ENCODE assay signal across 15 mouse cellular contexts in genomic region chr6:140512427-140512826, GRCm38 (mm10).
A peak's percentile ranks its signal among the peaks of the same experiment; 100 is the strongest.
DNase-seq lines count a peak whose midpoint lies in the region; ATAC-seq and TF ChIP-seq lines count a peak whose summit lies in the region.
"Had no signal": no experiment of that assay in that cellular context is flagged by ENCODE, and none has a peak within 500 bp of the region (broad histone marks: within the 10 kb centered on the region; RNA-seq: fewer than 3 reads in every experiment).

No protein-coding gene starts in this region.

- ATAC-seq in Patski = peak; percentile 17
- ATAC-seq: forebrain, embryonic 15.5 days had no signal

- peaks cover 26% of the 10 kb centered on the region for H3K4me1 ChIP-seq in cerebellum, adult 2 months (ENCODE audit: control insufficient read depth, insufficient read depth, low read length)
- peaks cover 70% of the 10 kb centered on the region for H3K4me1 ChIP-seq in limb, embryonic 10.5 days

- no peaks in the 10 kb centered on the region for H3K36me3 ChIP-seq in limb, embryonic 10.5 days
- H3K36me3 ChIP-seq: forebrain, embryonic 15.5 days; liver, embryonic 15.5 days had no signal

- CTCF ChIA-PET in Patski (lab: Charles Lee) = no interaction called here

- no peak for TF ChIP-seq CTCF in cerebellum, adult 2 months (IDR thresholded peaks at IDR 0.05; ENCODE audit: borderline replicate concordance, insufficient read depth, low read depth, low read length)
- TF ChIP-seq CTCF in layer of hippocampus, adult 2 months (conservative IDR thresholded peaks at IDR 0.05) = no peak
- no peak for TF ChIP-seq CTCF in Patski (IDR thresholded peaks at IDR 0.05)

- WGBS in cerebellum, adult 2 months = 32% methylated on average over 8 of the region's 8 CpGs
- 76% methylated on average over 8 of the region's 8 CpGs for WGBS in limb, embryonic 10.5 days

- no peak for TF ChIP-seq POLR2A in cerebellum, adult 2 months (IDR thresholded peaks at IDR 0.05; ENCODE audit: borderline replicate concordance, insufficient read depth, low read length)

- in situ Hi-C loops in Patski (cut with MboI; ENCODE audit: low pct_unique_long_range_greater_than_20kb) = no loop called here

- no peaks in the 10 kb centered on the region for H3K9me3 ChIP-seq in limb, embryonic 10.5 days (replicated peaks)
- H3K9me3 ChIP-seq: forebrain, embryonic 15.5 days; liver, embryonic 15.5 days had no signal

- H3K27me3 ChIP-seq in cerebellum, adult 2 months (ENCODE audit: control insufficient read depth, insufficient read depth, low read length) = no peaks in the 10 kb centered on the region
- H3K27me3 ChIP-seq in Patski = no peaks in the 10 kb centered on the region
- no peaks in the 10 kb centered on the region for H3K27me3 ChIP-seq in limb, embryonic 10.5 days (ENCODE audit: low read depth, poor library complexity, severe bottlenecking)
- H3K27me3 ChIP-seq: forebrain, embryonic 15.5 days; liver, embryonic 15.5 days had no signal

- no peak overlapping the region for H3K4me3 ChIP-seq in cerebellum, adult 2 months (replicated peaks; ENCODE audit: insufficient read depth, low read depth, low read length)
- H3K4me3 ChIP-seq in layer of hippocampus, adult 2 months = no peak overlapping the region
- H3K4me3 ChIP-seq in limb, embryonic 10.5 days = no peak overlapping the region
- H3K4me3 ChIP-seq: forebrain, embryonic 15.5 days; liver, embryonic 15.5 days had no signal

- H3K27ac ChIP-seq in cerebellum, adult 2 months (ENCODE audit: insufficient read depth, low read length) = peak overlapping the region; percentile 49
- peak overlapping the region; percentile 19; the same call in 1 of the 2 replicates for H3K27ac ChIP-seq in layer of hippocampus, adult 2 months
- H3K27ac ChIP-seq in limb, embryonic 10.5 days = peak overlapping the region; percentile 39; the same call in 1 of the 2 replicates
- H3K27ac ChIP-seq: forebrain, embryonic 15.5 days; kidney, postnatal 0 days; liver, embryonic 15.5 days had no signal

- DNase-seq in cerebellum, adult 2 months = peak; percentile 38 to 53
- no peak for DNase-seq in cerebellum, postnatal 36 days
- DNase-seq in layer of hippocampus, adult 2 months (ENCODE audit: low spot score in 2 of 2) = no peak
- no peak for DNase-seq in layer of hippocampus, adult 11-12 months (ENCODE audit: low spot score)
- no peak for DNase-seq in Patski (ENCODE audit: low read depth, low spot score)
- no peak for DNase-seq in limb, embryonic 10.5 days (ENCODE audit: low spot score)
- DNase-seq in spleen, postnatal 4 days (ENCODE audit: low spot score in 2 of 2) = no peak
- no peak for DNase-seq in retina, embryonic 14.5 days (ENCODE audit: low spot score)
- DNase-seq: cerebellum, adult 8-10 months; layer of hippocampus, adult 9-11 months; left cerebral cortex, postnatal 4 days; lung, postnatal 36 days had no signal

- POLR2A ChIA-PET in Patski (lab: Charles Lee) = no interaction called here

Comparison
In these comparisons a context has a peak if more than half of its experiments do, and no peak if none do; other contexts are left out.
1. DNase-seq: peak in cerebellum, adult 2 months (2 of 2); none in cerebellum, postnatal 36 days (0 of 2), layer of hippocampus, adult 2 months (0 of 2), layer of hippocampus, adult 11-12 months (single experiment), Patski (single experiment), limb, embryonic 10.5 days (single experiment), spleen, postnatal 4 days (0 of 2) and retina, embryonic 14.5 days (single experiment).
2. Peak in every context shown above with its lines, with median percentiles within 50 percentile points of each other: H3K27ac ChIP-seq.